Mouse (Mus musculus) heart, adult 2 months (tissue): ENCODE results near the gene Trpc4.

Experiments used
- CTCF ChIP-seq: fragments of 200-600 bp; IDR thresholded peaks from 2 replicates; pipeline ENCODE4 v1.8.1; 2022; ENCODE audit warnings: antibody characterized with exemption, mild to moderate bottlenecking, moderate library complexity
- EP300 ChIP-seq: fragments of 200-500 bp; IDR thresholded peaks from 2 replicates; pipeline ENCODE4 v1.6.1; 2011; ENCODE audit warnings: low read depth, low read length, control low read depth; ENCODE audit not compliant: insufficient read depth
- POLR2A ChIP-seq: fragments of 200-500 bp; IDR thresholded peaks from 2 replicates; pipeline ENCODE4 v1.6.1; 2011; ENCODE audit warnings: mild to moderate bottlenecking, low read depth, low read length, control low read depth; ENCODE audit not compliant: insufficient read depth

- TF ChIP-seq POLR2A (no peak), EP300 (no peak), CTCF (no peak)
These were observed 54.3 kb downstream of the Trpc4 start for GRCm38 (mm10) chr3:54210112-54210511.
